Mouse (Mus musculus) lung, embryonic 14.5 days (tissue): ENCODE results near the gene Tbc1d22a. TPM values are rescaled to one million over a fixed set of nuclear protein-coding genes. Genes with fewer than 3 reads are reported as not detected.

ENCODE experiments used
- ATAC-seq: fragments of 200-750 bp; cut with Nextera tagmentation; 2 replicates; pipeline ENCODE4 v1.8.0; 2017; ENCODE audit warnings: mild to moderate bottlenecking, moderate TSS enrichment, moderate library complexity; ENCODE audit not compliant: insufficient read depth
- DNase-seq: peaks from one replicate; pipeline ENCODE4 v3.0.0-alpha.2; 2015
- H3K27ac ChIP-seq: fragments of 300-500 bp; sonication (generic); 2 replicates; pipeline ENCODE4 v1.5.1; 2014; ENCODE audit warnings: low read depth, mild to moderate bottlenecking, moderate library complexity
- H3K27me3 ChIP-seq: fragments of 300-500 bp; sonication (generic); 2 replicates; pipeline ENCODE4 v1.6.1; 2014; ENCODE audit warnings: low read length, control low read depth; ENCODE audit not compliant: insufficient read depth
- H3K36me3 ChIP-seq: fragments of 300-500 bp; sonication (generic); 2 replicates; pipeline ENCODE4 v1.6.1; 2014; ENCODE audit warnings: control low read depth; ENCODE audit not compliant: insufficient read depth
- H3K4me1 ChIP-seq: fragments of 300-500 bp; sonication (generic); 2 replicates; pipeline ENCODE4 v1.6.1; 2014; ENCODE audit warnings: antibody characterized with exemption, control low read depth; ENCODE audit not compliant: insufficient read depth
- H3K4me2 ChIP-seq: fragments of 300-500 bp; sonication (generic); 2 replicates; pipeline ENCODE4 v1.6.1; 2014; ENCODE audit warnings: mild to moderate bottlenecking
- H3K4me3 ChIP-seq: fragments of 300-500 bp; sonication (generic); 2 replicates; pipeline ENCODE4 v1.5.1; 2014; ENCODE audit warnings: low read depth, low read length
- H3K9ac ChIP-seq: fragments of 300-500 bp; sonication (generic); 2 replicates; pipeline ENCODE4 v1.6.1; 2014
- H3K9me3 ChIP-seq: fragments of 300-500 bp; sonication (generic); 2 replicates; pipeline ENCODE4 v1.6.1; 2016; ENCODE audit warnings: low read depth, low read length, control low read depth
- CTCF ChIP-seq: IDR thresholded peaks from 2 replicates; pipeline ENCODE4 v1.5.1; 2016; ENCODE audit warnings: antibody characterized with exemption, low read depth
- WGBS: fragments of 180-500 bp; shearing (Covaris S2); extraction: QIAGEN DNeasy Blood & Tissue Kit; methylation state at CpG from one replicate; pipeline ENCODE4 v1.1.7; 2014; 5-methylcytosine and 5-hydroxymethylcytosine counted together
- polyA plus RNA-seq: library from polyadenylated mRNA; unstranded; fragments of >200 nt; fragmentation: Nextera tagmentation; extraction: Ambion mirVana; gene quantifications from 2 replicates; pipeline ENCODE4 v1.2.1, GENCODE M21; 2014

The Tbc1d22a gene
- polyA plus RNA-seq, 1 experiment from 2014 or later, result 10.6 TPM

GRCm38 (mm10) chr15:86471136-86471535 lies 256.9 kb downstream of the Tbc1d22a start:
- Histone ChIP-seq H3K9ac (no peak overlapping the region), H3K27me3 (no peaks in the 10 kb centered on the region), H3K4me2 (no peak overlapping the region), H3K9me3 (peaks cover 6% of the 10 kb centered on the region; the same call in 1 of the 2 replicates), H3K36me3 (no peaks in the 10 kb centered on the region), H3K27ac (no peak overlapping the region), H3K4me1 (no peaks in the 10 kb centered on the region), H3K4me3 (no peak overlapping the region)
- TF ChIP-seq CTCF, result peak; percentile 20; the same call in 1 of the 2 replicates
- ATAC-seq, result peak; percentile 17; the same call in 1 of the 2 replicates
- WGBS, result 68% methylated on average over 7 of the region's 7 CpGs
- DNase-seq, result peak; percentile 48

DNA sequence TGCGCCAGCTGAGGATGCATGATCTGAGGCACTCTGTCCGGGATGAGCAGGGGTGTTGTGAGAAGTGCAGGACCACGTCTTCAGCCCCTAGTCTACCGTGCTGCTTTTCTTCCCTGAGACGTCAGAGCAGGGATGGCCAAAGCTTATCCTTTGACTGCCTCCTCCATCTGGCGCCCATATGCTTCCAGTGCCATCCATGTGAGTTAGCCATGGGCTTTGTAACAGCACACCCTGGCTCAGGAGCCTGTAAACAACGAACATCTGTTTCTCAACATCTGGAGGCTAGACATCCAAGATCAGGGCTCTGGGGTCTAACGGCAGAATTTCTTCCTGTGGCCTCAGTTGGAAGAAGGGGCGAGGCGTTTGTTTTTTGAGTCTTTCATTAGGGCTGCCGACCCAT lies 259.2 kb downstream of the Tbc1d22a start:
- no peak for DNase-seq
- no peak for TF ChIP-seq CTCF

DNA sequence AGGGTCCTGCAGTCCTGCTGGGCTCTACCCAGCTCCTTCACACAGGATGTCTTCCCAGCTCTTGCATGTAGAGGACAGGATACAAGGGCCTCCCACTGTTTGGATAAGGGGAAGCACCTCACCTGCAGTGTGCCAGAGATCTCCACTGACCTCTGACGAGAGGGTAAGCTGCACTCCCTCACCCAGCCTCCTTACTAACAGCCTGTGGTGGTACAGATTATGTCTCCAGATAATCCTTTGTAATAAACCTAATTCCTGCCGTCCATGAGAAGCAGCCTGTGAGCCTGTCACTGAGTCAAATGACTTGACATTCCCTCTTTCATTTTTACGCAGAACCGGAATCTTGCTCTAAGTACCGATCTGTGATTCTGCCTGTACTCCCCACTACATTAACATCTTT lies 260.7 kb downstream of the Tbc1d22a start:
- no peak overlapping the region for H3K4me3 ChIP-seq
- WGBS, result 67% methylated on average over 5 of the region's 5 CpGs
- H3K4me1 ChIP-seq, result no peaks in the 10 kb centered on the region
- ATAC-seq, result no peak
- no peak overlapping the region for H3K9ac ChIP-seq
- TF ChIP-seq CTCF, result no peak
- no peaks in the 10 kb centered on the region for H3K27me3 ChIP-seq
- no peak for DNase-seq
- H3K36me3 ChIP-seq, result no peaks in the 10 kb centered on the region
- no peaks in the 10 kb centered on the region for H3K9me3 ChIP-seq
- no peak overlapping the region for H3K27ac ChIP-seq
- no peak overlapping the region for H3K4me2 ChIP-seq

More for the DNA sequence above, 259.2 kb downstream of the Tbc1d22a start:
- 48% methylated on average over 11 of the region's 11 CpGs for WGBS
- Histone ChIP-seq H3K9ac (no peak overlapping the region), H3K9me3 (peaks cover 6% of the 10 kb centered on the region; the same call in 1 of the 2 replicates), H3K36me3 (no peaks in the 10 kb centered on the region), H3K4me2 (no peak overlapping the region), H3K4me3 (no peak overlapping the region), H3K27ac (no peak overlapping the region), H3K27me3 (no peaks in the 10 kb centered on the region), H3K4me1 (no peaks in the 10 kb centered on the region)
- peak; percentile 24; the same call in 1 of the 2 replicates for ATAC-seq

DNA sequence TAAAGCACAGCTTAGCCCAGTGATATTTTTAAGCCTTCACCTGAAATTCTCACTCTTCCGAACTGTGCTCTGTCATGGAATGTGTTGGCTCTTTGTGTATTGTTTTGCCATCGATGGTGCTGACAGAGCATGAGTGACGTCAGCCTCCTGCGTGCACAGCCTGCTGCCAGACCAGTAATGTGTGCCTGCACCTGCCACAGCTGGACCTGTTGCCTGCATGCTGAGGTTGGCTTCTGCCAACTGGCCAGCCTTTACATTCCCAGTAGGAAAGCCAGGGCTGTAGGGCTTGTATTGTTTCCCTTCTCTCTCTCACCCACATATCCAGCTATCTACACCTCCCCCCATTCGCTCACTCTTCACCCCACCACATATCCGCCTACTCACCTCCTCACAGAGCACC lies 262.2 kb downstream of the Tbc1d22a start:
- Histone ChIP-seq H3K9me3 (no peaks in the 10 kb centered on the region), H3K4me1 (no peaks in the 10 kb centered on the region), H3K9ac (no peak overlapping the region), H3K4me2 (no peak overlapping the region), H3K36me3 (no peaks in the 10 kb centered on the region), H3K27ac (no peak overlapping the region), H3K27me3 (no peaks in the 10 kb centered on the region), H3K4me3 (no peak overlapping the region)
- DNase-seq (no peak), ATAC-seq (no peak)
- TF ChIP-seq CTCF, result no peak
- WGBS, result 59% methylated on average over 6 of the region's 6 CpGs

DNA sequence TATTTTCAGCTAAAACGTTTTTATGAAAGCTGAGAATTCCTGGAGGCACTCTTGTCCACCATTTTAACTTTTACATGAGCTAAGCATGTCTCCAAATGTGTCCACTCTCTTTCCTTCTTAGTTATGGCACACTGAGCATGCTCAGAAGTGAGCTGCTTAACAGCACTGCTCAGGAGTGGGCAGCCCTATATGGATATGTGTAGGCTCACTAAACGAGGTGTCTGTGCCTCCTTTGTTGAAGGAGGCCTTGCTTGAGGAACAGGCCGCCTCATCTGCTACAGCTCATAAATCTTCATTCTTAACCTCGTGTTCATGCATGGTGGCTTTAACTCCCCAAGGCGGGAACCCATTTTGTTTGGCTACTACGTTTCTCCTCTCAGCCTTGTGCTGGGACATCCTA lies 262.8 kb downstream of the Tbc1d22a start:
- ATAC-seq, result no peak
- Histone ChIP-seq H3K4me2 (no peak overlapping the region), H3K27ac (no peak overlapping the region), H3K27me3 (no peaks in the 10 kb centered on the region), H3K4me1 (no peaks in the 10 kb centered on the region), H3K9me3 (no peaks in the 10 kb centered on the region), H3K4me3 (no peak overlapping the region), H3K9ac (no peak overlapping the region), H3K36me3 (no peaks in the 10 kb centered on the region)
- no peak for TF ChIP-seq CTCF
- no peak for DNase-seq
- WGBS, result 37% methylated on average over 6 of the region's 6 CpGs

GRCm38 (mm10) chr15:86477471-86477992 lies 263.3 kb downstream of the Tbc1d22a start:
- DNase-seq, result no peak
- no peak overlapping the region for H3K4me2 ChIP-seq
- no peak for ATAC-seq
- TF ChIP-seq CTCF, result no peak
- no peak overlapping the region for H3K9ac ChIP-seq
- no peaks in the 10 kb centered on the region for H3K4me1 ChIP-seq
- H3K27me3 ChIP-seq, result no peaks in the 10 kb centered on the region
- no peak overlapping the region for H3K4me3 ChIP-seq
- H3K27ac ChIP-seq, result no peak overlapping the region
- no peaks in the 10 kb centered on the region for H3K36me3 ChIP-seq
- no peaks in the 10 kb centered on the region for H3K9me3 ChIP-seq

GRCm38 (mm10) chr15:86478685-86479502 lies 264.6 kb downstream of the Tbc1d22a start:
- DNase-seq (no peak), ATAC-seq (no peak)
- TF ChIP-seq CTCF, result no peak
- Histone ChIP-seq H3K27ac (no peak overlapping the region), H3K4me1 (no peaks in the 10 kb centered on the region), H3K9me3 (no peaks in the 10 kb centered on the region), H3K4me2 (no peak overlapping the region), H3K27me3 (no peaks in the 10 kb centered on the region), H3K9ac (no peak overlapping the region), H3K36me3 (no peaks in the 10 kb centered on the region), H3K4me3 (no peak overlapping the region)
- 69% methylated on average over 13 of the region's 13 CpGs for WGBS
